Mouse (Mus musculus) midbrain, postnatal 0 days (tissue): ENCODE data around the gene Umad1. TPM values are rescaled to one million over a fixed set of nuclear protein-coding genes. Genes with fewer than 3 reads are reported as not detected.

Experiments used
- ATAC-seq: fragments of 200-750 bp; cut with Nextera tagmentation; 2 replicates; pipeline ENCODE4 v1.8.0; 2017; ENCODE audit warnings: moderate number of reproducible peaks, mild to moderate bottlenecking, moderate TSS enrichment, moderate library complexity; ENCODE audit not compliant: low FRiP score
- DNase-seq: peaks from one replicate; pipeline ENCODE4 v3.0.0-alpha.2; 2015; ENCODE audit warnings: low spot score
- H3K27ac ChIP-seq: fragments of 300-500 bp; sonication (generic); 2 replicates; pipeline ENCODE4 v1.5.1; 2014; ENCODE audit warnings: low read depth, mild to moderate bottlenecking, low read length, mixed read lengths
- H3K27me3 ChIP-seq: fragments of 300-500 bp; sonication (generic); 2 replicates; pipeline ENCODE4 v1.6.1; 2014; ENCODE audit warnings: low read length, control low read depth, mixed read lengths; ENCODE audit not compliant: insufficient read depth
- H3K36me3 ChIP-seq: fragments of 300-500 bp; sonication (generic); 2 replicates; pipeline ENCODE4 v1.6.1; 2014; ENCODE audit warnings: low read length, control low read depth, mixed read lengths; ENCODE audit not compliant: insufficient read depth
- H3K4me1 ChIP-seq: fragments of 300-500 bp; sonication (generic); 2 replicates; pipeline ENCODE4 v1.6.1; 2014; ENCODE audit warnings: mild to moderate bottlenecking, control low read depth, antibody characterized with exemption, low read length, mixed read lengths; ENCODE audit not compliant: insufficient read depth
- H3K4me2 ChIP-seq: fragments of 300-500 bp; sonication (generic); 2 replicates; pipeline ENCODE4 v1.6.1; 2014; ENCODE audit warnings: low read depth, mild to moderate bottlenecking, low read length, mixed read lengths; ENCODE audit not compliant: poor library complexity, severe bottlenecking
- H3K4me3 ChIP-seq: fragments of 300-500 bp; sonication (generic); 2 replicates; pipeline ENCODE4 v1.5.1; 2014; ENCODE audit warnings: low read depth, mild to moderate bottlenecking, low read length, moderate library complexity
- H3K9ac ChIP-seq: fragments of 300-500 bp; sonication (generic); replicated peaks from 2 replicates; pipeline ENCODE4 v1.6.1; 2014; ENCODE audit warnings: mild to moderate bottlenecking, low read length, moderate library complexity, mixed read lengths; ENCODE audit not compliant: poor library complexity, severe bottlenecking
- H3K9me3 ChIP-seq: fragments of 300-500 bp; sonication (generic); 2 replicates; pipeline ENCODE4 v1.6.1; 2016; ENCODE audit warnings: low read length, control low read depth
- CTCF ChIP-seq: IDR thresholded peaks from 2 replicates; pipeline ENCODE4 v1.5.1; 2016; ENCODE audit warnings: antibody characterized with exemption, mild to moderate bottlenecking
- WGBS: fragments of 180-500 bp; shearing (Covaris S2); extraction: QIAGEN DNeasy Blood & Tissue Kit; methylation state at CpG from one replicate; pipeline ENCODE4 v1.1.7; 2014; 5-methylcytosine and 5-hydroxymethylcytosine counted together
- polyA plus RNA-seq: library from polyadenylated mRNA; unstranded; fragments of >200 nt; fragmentation: Nextera tagmentation; extraction: Ambion mirVana; gene quantifications from 2 replicates; pipeline ENCODE4 v1.2.1, GENCODE M21; 2015
- total RNA-seq: library from RNA; depleted of rRNA; stranded (reverse); fragments of >200 nt; gene quantifications from 2 replicates; pipeline ENCODE4 v1.2.3, GENCODE M21; 2014

The Umad1 gene
- total and polyA plus RNA-seq, 2 experiments from 2014 or later: 25.4 to 70.2 TPM

DNA sequence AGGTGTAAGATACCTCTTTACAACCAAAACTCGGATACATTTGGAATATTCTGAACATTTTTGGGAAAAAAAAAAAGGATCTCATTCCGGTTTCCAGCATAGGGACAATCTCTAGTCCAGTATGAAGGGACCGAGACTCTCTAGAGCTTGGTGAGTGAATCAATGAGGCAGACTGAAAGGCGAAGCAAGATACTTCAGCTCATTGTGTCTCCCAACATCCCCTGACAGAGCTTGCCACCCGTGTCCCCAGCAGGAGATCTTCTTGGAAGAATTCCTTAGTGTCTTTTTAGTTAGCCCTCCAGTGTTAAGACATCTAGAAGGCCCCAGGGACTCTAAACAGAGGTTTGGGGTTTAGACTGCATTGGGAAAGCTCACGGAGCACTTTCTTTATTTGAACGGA, 230.2 kb downstream of the Umad1 start:
- DNase-seq (no peak), ATAC-seq (no peak)
- H3K27me3 ChIP-seq: no peaks in the 10 kb centered on the region
- WGBS: 68% methylated on average over 7 of the region's 7 CpGs
- H3K4me2 ChIP-seq: no peak overlapping the region
- no peaks in the 10 kb centered on the region for H3K9me3 ChIP-seq
- no peak overlapping the region for H3K4me3 ChIP-seq
- no peak overlapping the region for H3K27ac ChIP-seq
- H3K36me3 ChIP-seq: no peaks in the 10 kb centered on the region
- TF ChIP-seq CTCF: no peak
- no peaks in the 10 kb centered on the region for H3K4me1 ChIP-seq
- H3K9ac ChIP-seq: no peak overlapping the region

DNA sequence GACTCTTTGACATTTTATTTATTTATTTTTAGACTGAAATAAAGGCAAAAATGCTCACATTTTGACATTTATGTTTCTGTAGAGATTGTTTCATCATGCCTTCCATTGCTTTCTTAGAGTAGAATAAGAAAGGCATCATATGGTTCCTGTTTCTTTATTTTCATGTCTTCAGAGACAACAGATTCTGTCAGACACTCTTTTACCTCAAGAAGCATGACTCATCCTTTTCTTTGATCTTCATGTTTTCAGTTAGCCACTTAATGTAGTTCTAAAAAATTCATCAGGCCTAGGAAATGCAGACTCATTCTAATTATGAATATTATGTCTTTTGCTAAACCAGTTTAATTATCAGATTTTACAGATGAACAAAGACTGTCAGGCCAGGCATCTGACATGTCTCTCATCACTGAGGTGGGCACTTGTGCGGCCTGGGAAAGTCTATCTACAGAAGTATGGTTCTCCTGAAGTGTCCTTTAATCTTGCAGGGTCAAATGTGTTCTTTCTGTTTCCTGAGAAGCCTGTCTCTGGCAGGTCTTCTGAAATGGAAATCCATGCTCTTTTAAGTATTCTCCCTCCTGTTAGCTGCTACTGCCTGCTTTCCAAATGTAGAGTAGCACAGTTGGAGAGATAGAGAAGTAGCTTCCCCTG, 231.0 kb downstream of the Umad1 start:
- Histone ChIP-seq H3K9ac (no peak overlapping the region), H3K4me1 (no peaks in the 10 kb centered on the region), H3K9me3 (no peaks in the 10 kb centered on the region), H3K4me3 (no peak overlapping the region), H3K27ac (no peak overlapping the region), H3K27me3 (no peaks in the 10 kb centered on the region), H3K4me2 (no peak overlapping the region), H3K36me3 (no peaks in the 10 kb centered on the region)
- no peak for TF ChIP-seq CTCF
- ATAC-seq (no peak), DNase-seq (no peak)
- WGBS: 70% methylated on average over 1 of the region's 1 CpGs

DNA sequence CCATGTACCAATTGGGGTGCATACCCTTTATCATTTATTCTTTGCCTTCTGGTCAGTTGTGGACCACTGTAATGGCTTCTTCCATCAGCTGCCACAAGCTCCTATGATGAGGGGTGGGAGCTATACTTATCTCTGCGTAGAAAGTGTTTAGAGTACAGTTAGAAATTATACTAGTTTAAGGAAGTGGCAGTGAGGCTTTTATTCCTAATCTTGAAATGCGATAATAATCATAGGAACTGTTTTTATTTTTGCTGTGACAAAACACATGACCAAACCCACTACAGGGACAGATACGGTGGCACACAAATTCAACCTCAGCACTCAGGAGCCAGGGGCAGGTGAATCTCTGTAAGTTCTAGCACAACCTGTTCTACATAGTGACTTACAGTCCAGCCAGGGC, 233.2 kb downstream of the Umad1 start:
- DNase-seq: no peak
- ATAC-seq: no peak
- no peak overlapping the region for H3K9ac ChIP-seq
- H3K36me3 ChIP-seq: no peaks in the 10 kb centered on the region
- no peaks in the 10 kb centered on the region for H3K4me1 ChIP-seq
- no peak overlapping the region for H3K4me3 ChIP-seq
- H3K9me3 ChIP-seq: no peaks in the 10 kb centered on the region
- no peak overlapping the region for H3K4me2 ChIP-seq
- TF ChIP-seq CTCF: no peak
- 94% methylated on average over 3 of the region's 3 CpGs for WGBS
- H3K27ac ChIP-seq: no peak overlapping the region
- no peaks in the 10 kb centered on the region for H3K27me3 ChIP-seq

DNA sequence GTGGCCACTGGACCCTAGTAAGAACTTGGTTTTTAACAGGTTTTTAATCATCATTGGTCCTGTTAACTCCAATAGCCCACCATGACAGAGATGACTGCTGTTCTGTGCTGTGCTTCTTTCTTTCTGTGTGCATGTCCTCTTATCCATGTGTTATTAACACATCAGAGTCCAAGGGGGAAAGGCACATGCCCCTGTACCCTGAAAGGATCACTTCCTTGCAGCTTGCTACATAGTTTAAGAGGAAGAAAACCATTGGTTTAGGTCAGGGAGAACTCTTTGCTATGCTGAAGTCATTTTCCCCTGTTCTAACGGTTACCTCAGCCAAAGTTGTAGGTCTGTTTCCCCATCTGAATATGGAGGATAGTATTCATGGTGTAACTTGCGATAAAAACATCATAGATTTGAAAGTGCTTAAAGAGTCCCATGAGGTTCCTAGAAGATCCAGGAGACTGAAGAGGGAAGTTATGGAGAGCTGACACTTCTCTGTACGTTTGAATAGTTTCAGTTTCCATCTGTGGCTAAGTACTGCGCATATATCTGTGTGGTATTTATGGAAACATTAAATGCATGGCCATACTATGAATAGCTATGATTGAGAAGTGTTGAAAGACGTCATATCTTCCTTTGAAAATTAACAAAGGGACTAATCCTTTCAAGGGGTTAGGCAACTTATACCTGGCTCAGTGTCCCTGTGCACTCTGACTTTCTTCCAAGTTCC, 236.2 kb downstream of the Umad1 start:
- no peaks in the 10 kb centered on the region for H3K4me1 ChIP-seq
- 0 out of 2 replicates have a peak, but pooled peaks cover 3% of the 10 kb centered on the region for H3K9me3 ChIP-seq
- H3K27me3 ChIP-seq: no peaks in the 10 kb centered on the region
- H3K4me2 ChIP-seq: no peak overlapping the region
- no peak for DNase-seq
- no peak for ATAC-seq
- no peak for TF ChIP-seq CTCF
- no peak overlapping the region for H3K4me3 ChIP-seq
- H3K36me3 ChIP-seq: no peaks in the 10 kb centered on the region
- no peak overlapping the region for H3K27ac ChIP-seq
- WGBS: 88% methylated on average over 5 of the region's 5 CpGs
- H3K9ac ChIP-seq: no peak overlapping the region

DNA sequence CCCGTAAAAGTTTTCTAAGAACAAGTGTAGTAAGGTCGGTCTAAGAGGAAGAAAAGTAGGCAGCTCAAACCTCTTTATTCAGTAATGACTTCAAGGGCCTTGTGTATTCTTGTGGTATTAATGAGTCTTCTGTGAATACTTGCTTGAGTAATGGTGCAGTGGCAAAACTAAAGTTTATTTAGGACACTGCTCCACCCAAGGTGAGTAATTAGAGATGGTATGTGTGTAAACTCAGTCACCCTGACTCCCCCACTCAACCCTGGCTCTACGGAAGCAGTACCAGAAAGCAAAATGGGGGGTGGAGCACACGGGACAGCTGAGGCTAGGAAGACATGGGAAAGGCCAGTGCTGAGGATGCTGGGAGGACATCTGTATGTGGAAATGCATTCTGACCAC, 236.7 kb downstream of the Umad1 start:
- Histone ChIP-seq H3K4me1 (no peaks in the 10 kb centered on the region), H3K36me3 (no peaks in the 10 kb centered on the region), H3K27ac (no peak overlapping the region), H3K4me2 (no peak overlapping the region), H3K9ac (no peak overlapping the region), H3K4me3 (no peak overlapping the region), H3K27me3 (no peaks in the 10 kb centered on the region), H3K9me3 (0 out of 2 replicates have a peak, but pooled peaks cover 3% of the 10 kb centered on the region)
- 92% methylated on average over 4 of the region's 4 CpGs for WGBS
- ATAC-seq (no peak), DNase-seq (no peak)
- TF ChIP-seq CTCF: no peak

DNA sequence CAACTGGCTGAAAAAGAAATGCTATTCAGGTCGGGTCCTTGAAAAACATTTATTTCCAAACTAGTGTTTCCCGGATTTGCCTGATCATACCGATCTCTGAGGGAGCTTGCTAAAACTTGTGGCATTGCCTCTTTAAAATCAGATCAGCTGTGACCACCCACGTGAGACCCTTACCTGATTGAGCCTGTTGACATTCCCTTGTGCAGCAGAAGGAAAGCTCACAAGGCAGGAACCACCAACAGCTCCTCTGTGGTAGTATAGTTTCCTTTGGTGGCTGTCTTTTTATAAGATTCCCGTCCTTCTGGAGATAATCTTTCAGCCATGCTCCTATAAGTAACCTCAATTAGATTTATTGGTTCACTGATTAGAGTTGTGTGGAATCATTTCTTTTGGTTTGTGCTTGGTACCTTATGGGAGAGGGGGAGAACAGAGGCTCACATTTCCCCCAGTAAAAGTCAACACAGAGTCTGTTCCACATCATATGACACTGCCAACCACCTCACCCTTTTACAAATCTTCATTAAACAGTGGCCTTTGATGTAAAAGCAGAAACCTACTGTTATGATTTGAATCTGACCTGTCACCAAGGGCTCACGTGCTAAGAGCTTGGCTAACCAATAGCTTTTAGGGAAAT, 238.3 kb downstream of the Umad1 start:
- Histone ChIP-seq H3K27me3 (no peaks in the 10 kb centered on the region), H3K36me3 (no peaks in the 10 kb centered on the region), H3K9me3 (0 out of 2 replicates have a peak, but pooled peaks cover 3% of the 10 kb centered on the region), H3K4me1 (no peaks in the 10 kb centered on the region), H3K27ac (no peak overlapping the region), H3K4me2 (no peak overlapping the region), H3K4me3 (no peak overlapping the region), H3K9ac (no peak overlapping the region)
- 76% methylated on average over 6 of the region's 6 CpGs for WGBS
- ATAC-seq (no peak), DNase-seq (no peak)
- TF ChIP-seq CTCF: no peak
